Mouse (Mus musculus) cortical plate, adult 2 months (tissue): ENCODE results near the gene Slc38a8.

ENCODE experiments used
- CTCF ChIP-seq: fragments of 200-500 bp; IDR thresholded peaks from 2 replicates; pipeline ENCODE4 v1.5.1; 2011; ENCODE audit warnings: mild to moderate bottlenecking, control low read depth, low read length; ENCODE audit not compliant: insufficient read depth; ENCODE audit errors: extremely low read depth
- POLR2A ChIP-seq: fragments of 200-500 bp; IDR thresholded peaks from 2 replicates; pipeline ENCODE4 v1.6.1; 2011; ENCODE audit warnings: mild to moderate bottlenecking, low read length, control low read depth; ENCODE audit not compliant: insufficient read depth; ENCODE audit errors: extremely low read depth

- TF ChIP-seq POLR2A (no peak), CTCF (no peak)
Observed at GRCm38 (mm10) chr8:119439424-119439823, 62.1 kb downstream of the Slc38a8 start.
